Mouse (Mus musculus) spleen, adult 2 months (tissue): ENCODE data around the gene Prrt2. TPM values are rescaled to one million over a fixed set of nuclear protein-coding genes. Genes with fewer than 3 reads are reported as not detected.
A peak's percentile ranks its signal among the peaks of the same experiment; 100 is the strongest.

Source experiments
- DNase-seq, 2 experiments: peaks; one replicate each; pipeline versions ENCODE4 v3.0.0 to v3.0.0-alpha.2; 2012 to 2021; ENCODE audit warnings: low spot score in 2 of 2, low read depth in 1 of 2
- H3K27ac ChIP-seq: fragments of 200-500 bp; 2 replicates; pipeline ENCODE4 v1.5.1; 2012; ENCODE audit warnings: low read length, inconsistent platforms; ENCODE audit not compliant: insufficient read depth
- H3K27me3 ChIP-seq: fragments of 200-500 bp; 2 replicates; pipeline ENCODE4 v1.6.1; 2012; ENCODE audit warnings: mild to moderate bottlenecking, moderate library complexity, low read length, inconsistent platforms; ENCODE audit not compliant: control insufficient read depth, insufficient read depth
- H3K36me3 ChIP-seq: fragments of 200-500 bp; 2 replicates; pipeline ENCODE4 v1.6.1; 2012; ENCODE audit warnings: mild to moderate bottlenecking, low read length, inconsistent platforms; ENCODE audit not compliant: control insufficient read depth, insufficient read depth
- H3K4me1 ChIP-seq: fragments of 200-500 bp; 2 replicates; pipeline ENCODE4 v1.6.1; 2011; ENCODE audit warnings: inconsistent platforms; ENCODE audit not compliant: control insufficient read depth, insufficient read depth, insufficient read length
- H3K4me3 ChIP-seq: fragments of 200-500 bp; 2 replicates; pipeline ENCODE4 v1.5.1; 2011; ENCODE audit warnings: mild to moderate bottlenecking, inconsistent platforms; ENCODE audit not compliant: insufficient read depth, insufficient read length; ENCODE audit errors: extremely low read depth
- CTCF ChIP-seq: fragments of 200-500 bp; IDR thresholded peaks from 2 replicates; pipeline ENCODE4 v1.5.1; 2011; ENCODE audit warnings: mild to moderate bottlenecking, inconsistent platforms; ENCODE audit not compliant: insufficient read depth, insufficient read length, insufficient replicate concordance; ENCODE audit errors: extremely low read depth
- POLR2A ChIP-seq: fragments of 200-500 bp; IDR thresholded peaks from 2 replicates; pipeline ENCODE4 v1.6.1; 2011; ENCODE audit warnings: low read depth, low read length, inconsistent platforms
- WGBS: fragments of 180-500 bp; shearing (Covaris S2); methylation state at CpG from one replicate; pipeline ENCODE4 v1.1.7; 2018; 5-methylcytosine and 5-hydroxymethylcytosine counted together
- polyA plus RNA-seq: library from polyadenylated mRNA; depleted of rRNA; stranded (reverse); fragments of >200 nt; gene quantifications from 2 replicates; pipeline ENCODE4 v1.2.3, GENCODE M21; 2012

Prrt2 gene
- polyA plus RNA-seq, 1 experiment = 5.8 TPM

DNA sequence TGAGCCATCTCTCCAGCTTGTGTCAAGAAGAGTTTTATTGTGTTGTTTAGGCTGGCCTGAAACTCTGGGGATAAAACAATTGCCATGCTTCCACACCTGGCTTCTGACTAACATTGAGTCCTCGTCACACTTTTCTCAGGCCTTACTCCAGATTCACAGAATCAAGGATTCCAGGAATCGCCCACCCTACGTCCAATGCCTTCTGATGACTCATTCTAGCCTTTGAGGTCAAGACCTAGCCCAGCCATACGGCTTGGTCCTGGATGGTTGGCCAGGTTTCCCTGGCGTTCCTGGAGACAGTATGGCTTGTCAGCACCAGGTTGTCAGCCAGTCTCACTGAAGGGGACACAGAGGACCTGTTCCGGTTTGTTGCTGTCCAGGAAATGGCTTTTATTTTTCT, 8.6 kb downstream of the Prrt2 start:
- H3K27me3 ChIP-seq = no peaks in the 10 kb centered on the region
- no peak for TF ChIP-seq POLR2A
- TF ChIP-seq CTCF = no peak
- H3K27ac ChIP-seq = no peak overlapping the region
- 92% methylated on average over 6 of the region's 6 CpGs for WGBS
- H3K4me1 ChIP-seq = peaks cover 18% of the 10 kb centered on the region; the same call in 1 of the 2 replicates
- H3K36me3 ChIP-seq = peaks cover 2% of the 10 kb centered on the region; the same call in 1 of the 2 replicates
- no peak for DNase-seq
- H3K4me3 ChIP-seq = no peak overlapping the region

DNA sequence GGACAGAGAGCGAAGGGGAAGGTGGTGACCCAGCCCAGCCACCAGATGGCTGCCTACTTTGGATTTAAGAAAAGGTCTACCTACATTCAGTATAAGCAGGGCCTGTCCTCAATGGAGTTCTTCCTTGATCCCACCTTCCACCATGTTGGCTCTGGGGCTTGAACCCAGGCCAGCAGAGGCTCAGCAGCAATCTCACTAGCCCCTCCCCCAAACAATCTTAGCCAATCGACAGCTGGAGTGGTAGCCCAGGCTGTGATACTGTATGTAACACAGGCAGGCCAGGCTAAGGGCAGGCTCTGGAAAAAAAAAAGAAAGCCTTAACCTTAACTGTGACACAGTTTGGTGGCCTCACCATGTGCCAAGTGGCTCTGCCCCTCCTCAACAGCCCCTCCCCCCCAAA, 9.3 kb downstream of the Prrt2 start:
- no peak for TF ChIP-seq POLR2A
- TF ChIP-seq CTCF = no peak
- Histone ChIP-seq H3K36me3 (peaks cover 2% of the 10 kb centered on the region; the same call in 1 of the 2 replicates), H3K4me1 (peaks cover 18% of the 10 kb centered on the region; the same call in 1 of the 2 replicates), H3K4me3 (no peak overlapping the region), H3K27me3 (no peaks in the 10 kb centered on the region), H3K27ac (no peak overlapping the region)
- WGBS = 86% methylated on average over 2 of the region's 2 CpGs
- DNase-seq = no peak

DNA sequence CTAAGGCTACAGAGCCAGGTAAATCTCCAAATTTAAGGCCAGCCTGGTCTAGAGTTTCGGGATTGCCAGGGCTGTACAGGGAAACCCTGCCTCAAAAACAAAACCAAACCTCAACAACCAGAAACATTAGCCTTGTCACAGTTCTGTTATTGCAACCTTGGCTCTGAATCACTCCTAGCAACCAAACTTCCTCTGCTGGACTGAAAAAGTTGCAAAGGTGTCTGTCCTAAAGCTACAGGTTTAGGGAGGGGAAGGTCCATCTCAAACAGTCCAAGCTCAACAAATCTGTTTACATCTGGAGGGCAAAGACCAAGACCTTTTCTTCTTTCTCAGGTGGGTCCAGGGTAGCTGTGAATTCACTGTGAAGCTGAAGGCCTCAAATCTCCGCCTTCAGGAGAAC, 10.0 kb downstream of the Prrt2 start:
- no peak for DNase-seq
- Histone ChIP-seq H3K27ac (no peak overlapping the region), H3K36me3 (peaks cover 2% of the 10 kb centered on the region; the same call in 1 of the 2 replicates), H3K4me1 (peaks cover 18% of the 10 kb centered on the region; the same call in 1 of the 2 replicates), H3K27me3 (no peaks in the 10 kb centered on the region), H3K4me3 (no peak overlapping the region)
- no peak for TF ChIP-seq POLR2A
- TF ChIP-seq CTCF = no peak
- 91% methylated on average over 2 of the region's 2 CpGs for WGBS

DNA sequence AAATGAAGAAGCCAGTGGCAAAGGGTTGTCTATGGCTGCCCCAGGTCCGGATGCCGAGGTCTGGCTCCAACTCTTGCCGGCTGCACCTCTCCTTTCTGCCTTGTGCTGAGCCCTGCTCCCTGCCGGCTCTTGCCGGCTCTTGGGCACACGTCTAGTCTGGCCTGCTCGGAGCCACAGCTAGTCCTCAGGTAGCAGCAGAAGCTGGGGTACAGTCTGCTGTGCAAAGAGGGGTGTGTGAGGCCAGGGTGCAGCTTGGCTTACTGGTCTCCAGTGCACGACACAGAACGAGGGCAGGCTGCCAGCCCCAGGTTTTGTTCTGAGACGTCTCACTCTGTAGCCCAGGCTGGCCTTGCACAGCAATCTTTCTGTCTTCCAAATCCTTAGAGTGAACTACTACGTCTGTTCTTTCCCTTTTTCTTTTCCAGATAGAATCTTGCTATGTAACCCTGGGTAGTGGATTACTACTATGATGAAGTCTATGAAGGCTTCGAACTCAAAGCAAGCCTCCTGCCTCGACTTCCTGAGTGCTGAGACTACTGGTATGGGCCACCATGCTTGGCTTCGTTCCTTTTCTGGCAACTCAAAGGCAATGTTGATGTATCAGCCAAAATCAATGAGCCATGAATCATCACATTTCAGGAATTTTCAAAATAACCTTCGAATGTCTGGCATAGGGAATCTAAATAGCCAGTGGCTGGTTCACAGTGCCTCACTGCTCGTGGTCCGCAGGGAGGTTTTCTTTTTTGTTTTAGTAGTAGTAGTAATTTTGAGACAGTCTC, 11.5 kb downstream of the Prrt2 start:
- Histone ChIP-seq H3K27ac (peak overlapping the region; percentile 70; the same call in 1 of the 2 replicates), H3K27me3 (no peaks in the 10 kb centered on the region), H3K4me1 (peaks cover 18% of the 10 kb centered on the region; the same call in 1 of the 2 replicates), H3K36me3 (no peaks in the 10 kb centered on the region), H3K4me3 (no peak overlapping the region)
- DNase-seq = no peak
- WGBS = 79% methylated on average over 17 of the region's 17 CpGs
- TF ChIP-seq CTCF (no peak), POLR2A (no peak)

DNA sequence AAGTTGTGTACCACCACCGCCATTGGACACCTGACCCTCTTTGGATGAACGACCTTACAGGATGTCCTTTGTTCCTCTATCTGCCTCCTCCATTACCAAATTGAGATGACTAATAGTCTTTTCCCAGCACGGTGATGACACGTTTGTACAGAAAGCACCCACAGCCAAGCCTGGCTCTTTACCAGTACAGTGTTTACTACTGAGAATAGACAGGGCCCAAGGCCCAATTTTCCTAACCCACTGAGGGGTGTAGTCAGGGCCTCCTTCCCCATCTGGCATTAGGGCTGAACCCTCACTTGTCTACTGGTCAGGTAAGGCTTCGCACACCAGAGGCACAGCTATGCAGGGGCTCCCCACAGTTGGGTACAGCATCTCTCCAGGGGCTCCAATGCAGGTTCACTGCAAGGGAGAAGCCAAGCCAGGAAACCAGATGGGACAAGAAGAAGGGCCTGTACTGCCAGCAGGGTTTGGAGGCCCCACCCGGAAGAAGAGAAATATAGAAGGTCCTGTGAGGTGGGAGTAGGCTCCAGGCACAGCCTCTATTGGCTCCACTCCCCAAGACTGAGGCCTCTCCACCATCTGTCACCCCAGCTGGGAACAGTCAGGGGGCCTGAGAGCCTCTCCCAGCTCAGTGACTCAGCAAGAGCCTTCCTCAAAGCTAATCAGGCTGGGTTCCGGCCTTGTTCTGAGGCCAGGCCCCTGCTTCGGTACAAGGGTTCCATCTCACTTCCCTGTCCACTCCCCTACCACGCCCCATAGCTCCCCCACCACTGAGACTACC, 12.6 kb downstream of the Prrt2 start:
- H3K4me3 ChIP-seq = no peak overlapping the region
- no peak for TF ChIP-seq CTCF
- TF ChIP-seq POLR2A = no peak
- peaks cover 17% of the 10 kb centered on the region; the same call in 1 of the 2 replicates for H3K4me1 ChIP-seq
- no peaks in the 10 kb centered on the region for H3K27me3 ChIP-seq
- peak overlapping the region; percentile 70 for H3K27ac ChIP-seq
- peak in 1 of 2 experiments; percentile 44 for DNase-seq
- no peaks in the 10 kb centered on the region for H3K36me3 ChIP-seq
- 38% methylated on average over 9 of the region's 9 CpGs for WGBS

DNA sequence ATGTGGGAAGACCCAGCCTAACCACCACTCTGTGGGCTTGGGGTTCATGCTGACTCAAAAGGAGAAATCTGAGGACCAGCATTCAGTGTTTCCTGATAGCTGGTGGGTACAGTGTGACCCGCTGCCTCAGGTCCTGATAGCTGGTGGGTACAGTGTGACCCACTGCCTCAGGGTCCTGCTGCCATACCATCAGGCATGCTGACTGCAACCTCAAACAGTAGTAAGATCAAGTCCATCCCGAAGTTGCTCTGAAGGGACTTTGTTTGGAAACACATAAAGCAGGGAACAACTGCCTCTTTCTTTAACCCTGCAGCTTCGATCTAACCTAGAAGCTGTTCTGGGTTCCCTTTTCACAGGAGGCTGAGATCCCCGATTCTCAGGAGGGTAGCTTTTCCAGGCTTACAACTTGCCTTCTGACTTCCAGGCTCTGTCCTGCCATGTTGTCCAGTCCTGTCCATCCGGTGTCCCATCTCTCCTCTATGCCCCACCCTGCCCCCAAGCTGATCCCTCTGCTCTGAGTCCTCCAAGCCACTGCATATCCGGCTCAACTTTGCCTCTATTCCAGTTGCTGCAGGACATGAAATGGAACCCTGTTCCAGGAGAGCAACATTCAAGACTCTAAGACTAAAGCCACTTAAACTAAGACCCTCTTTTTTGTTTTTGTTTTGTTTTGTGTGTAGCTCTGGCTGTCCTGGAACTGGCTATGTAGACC, 13.5 kb downstream of the Prrt2 start:
- H3K4me1 ChIP-seq = peaks cover 12% of the 10 kb centered on the region; the same call in 1 of the 2 replicates
- H3K27me3 ChIP-seq = no peaks in the 10 kb centered on the region
- no peak overlapping the region for H3K4me3 ChIP-seq
- no peaks in the 10 kb centered on the region for H3K36me3 ChIP-seq
- no peak for DNase-seq
- H3K27ac ChIP-seq = no peak overlapping the region
- WGBS = 91% methylated on average over 6 of the region's 6 CpGs
- TF ChIP-seq POLR2A (no peak), CTCF (no peak)
